Mouse (Mus musculus): ENCODE data around the gene Nrcam.

DNA sequence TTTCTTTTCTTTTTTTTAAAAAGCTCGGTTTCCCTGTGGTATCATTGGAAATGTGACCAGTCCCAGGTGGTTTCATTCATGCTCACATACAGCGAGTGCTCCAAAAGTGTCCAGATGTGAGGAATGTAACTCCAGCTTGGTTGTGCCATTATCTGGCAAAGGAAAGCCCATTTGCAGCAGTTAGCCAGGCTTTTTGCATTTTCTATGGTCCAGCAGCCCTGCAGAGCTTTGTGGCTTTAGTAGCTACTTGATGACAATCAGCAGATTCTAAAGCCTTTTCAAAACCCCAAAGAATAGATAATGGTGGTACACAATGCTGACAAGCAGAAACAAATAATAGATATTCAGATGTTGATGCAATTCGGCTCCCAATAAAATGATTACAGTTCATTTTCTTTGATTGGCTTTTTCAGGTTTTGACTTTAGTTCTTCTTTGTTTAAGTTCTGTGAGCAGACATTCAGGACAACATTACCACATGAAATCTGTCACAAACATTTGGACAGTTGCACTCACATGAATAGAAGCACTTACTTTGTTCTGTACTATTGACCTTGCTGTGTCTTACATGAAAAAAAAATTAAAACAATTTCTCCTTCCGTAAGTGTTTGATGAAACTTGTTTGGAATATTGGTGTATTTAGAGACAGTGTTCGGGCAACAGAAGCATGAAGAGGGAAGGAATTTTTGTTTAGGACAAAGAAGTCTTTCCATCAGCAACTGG, 164.2 kb downstream of the Nrcam start:
- no peak for TF ChIP-seq CTCF (IDR thresholded peaks at IDR 0.05; ENCODE audit: extremely low read depth, insufficient read length, insufficient replicate concordance, low read depth, low read length)
- TF ChIP-seq POLR2A (IDR thresholded peaks at IDR 0.05; ENCODE audit: low read depth, low read length) = no peak

Data from small intestine, adult 2 months (tissue).